Mouse (Mus musculus) heart, embryonic 16.5 days (tissue): ENCODE measurements around the gene Pak3. TPM values are rescaled to one million over a fixed set of nuclear protein-coding genes. Genes with fewer than 3 reads are reported as not detected.

Experiments
- ATAC-seq: fragments of 200-750 bp; cut with Nextera tagmentation; replicated peaks from 2 replicates; pipeline ENCODE4 v1.8.0; 2017; ENCODE audit warnings: moderate number of reproducible peaks; ENCODE audit not compliant: insufficient read depth, low FRiP score; ENCODE audit errors: extremely low read depth
- H3K27ac ChIP-seq: fragments of 300-500 bp; sonication (generic); 2 replicates; pipeline ENCODE4 v1.5.1; 2014; ENCODE audit warnings: mild to moderate bottlenecking, low read length, control low read depth, moderate library complexity
- H3K27me3 ChIP-seq: fragments of 300-500 bp; sonication (generic); 2 replicates; pipeline ENCODE4 v1.6.1; 2014; ENCODE audit warnings: low read length, mixed read lengths; ENCODE audit not compliant: control insufficient read depth, insufficient read depth
- H3K36me3 ChIP-seq: fragments of 300-500 bp; sonication (generic); 2 replicates; pipeline ENCODE4 v1.6.1; 2014; ENCODE audit not compliant: control insufficient read depth, insufficient read depth
- H3K4me1 ChIP-seq: fragments of 300-500 bp; sonication (generic); 2 replicates; pipeline ENCODE4 v1.6.1; 2014; ENCODE audit warnings: low read length, mixed read lengths; ENCODE audit not compliant: control insufficient read depth, insufficient read depth
- H3K4me2 ChIP-seq: fragments of 300-500 bp; sonication (generic); 2 replicates; pipeline ENCODE4 v1.6.1; 2014; ENCODE audit warnings: low read depth, mild to moderate bottlenecking, control low read depth, low read length
- H3K4me3 ChIP-seq: fragments of 300-500 bp; sonication (generic); 2 replicates; pipeline ENCODE4 v1.5.1; 2014; ENCODE audit warnings: mild to moderate bottlenecking, control low read depth, low read length
- H3K9ac ChIP-seq: fragments of 300-500 bp; sonication (generic); 2 replicates; pipeline ENCODE4 v1.6.1; 2014; ENCODE audit warnings: low read length, control low read depth
- H3K9me3 ChIP-seq: fragments of 300-500 bp; sonication (generic); replicated peaks from 2 replicates; pipeline ENCODE4 v1.6.1; 2016; ENCODE audit warnings: low read length; ENCODE audit not compliant: control insufficient read depth
- WGBS: fragments of 180-500 bp; shearing (Covaris S2); extraction: QIAGEN DNeasy Blood & Tissue Kit; methylation state at CpG from one replicate; pipeline ENCODE4 v1.1.7; 2014; 5-methylcytosine and 5-hydroxymethylcytosine counted together
- polyA plus RNA-seq: library from polyadenylated mRNA; unstranded; fragments of >200 nt; fragmentation: Nextera tagmentation; extraction: Ambion mirVana; gene quantifications from 2 replicates; pipeline ENCODE4 v1.2.1, GENCODE M21; 2015

Gene Pak3
- polyA plus RNA-seq, 1 experiment from 2014 or later: 7.9 TPM

- no peaks in the 10 kb centered on the region for H3K4me1 ChIP-seq
- ATAC-seq: no peak
- H3K9me3 ChIP-seq: no peaks in the 10 kb centered on the region
- H3K27ac ChIP-seq: no peak overlapping the region
- H3K4me3 ChIP-seq: no peak overlapping the region
- no peak overlapping the region for H3K4me2 ChIP-seq
- no peak overlapping the region for H3K9ac ChIP-seq
- no peaks in the 10 kb centered on the region for H3K36me3 ChIP-seq
- no peaks in the 10 kb centered on the region for H3K27me3 ChIP-seq
- WGBS: 75% methylated on average over 3 of the region's 3 CpGs
These were observed 207.0 kb downstream of the Pak3 start for GRCm38 (mm10) chrX:143725411-143725810.

GRCm38 (mm10) chrX:143736035-143736434, 217.6 kb downstream of the Pak3 start:
- Histone ChIP-seq H3K9ac (no peak overlapping the region), H3K4me1 (no peaks in the 10 kb centered on the region), H3K36me3 (no peaks in the 10 kb centered on the region), H3K27me3 (no peaks in the 10 kb centered on the region), H3K9me3 (no peaks in the 10 kb centered on the region), H3K4me2 (no peak overlapping the region), H3K4me3 (no peak overlapping the region), H3K27ac (no peak overlapping the region)
- no peak for ATAC-seq
- 38% methylated on average over 4 of the region's 4 CpGs for whole genome bisulfite sequencing

DNA sequence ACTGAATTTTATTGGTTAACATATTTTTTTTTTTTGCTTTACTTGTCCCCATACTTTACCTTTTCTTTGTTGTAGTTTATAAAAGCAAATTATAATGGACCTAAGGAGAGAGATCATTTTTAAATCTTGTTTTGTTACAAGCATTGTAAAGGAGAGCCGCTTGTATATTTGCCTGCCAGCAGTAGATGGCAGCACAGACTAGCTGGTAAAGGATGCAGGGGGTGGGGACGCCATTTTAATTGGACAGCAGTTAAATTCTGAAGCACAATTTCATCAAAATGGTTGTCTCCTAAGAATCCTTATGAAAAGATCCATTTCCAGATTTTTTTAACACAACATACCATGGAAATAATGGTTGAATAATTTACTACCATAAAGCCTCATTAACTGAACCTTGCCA, 220.8 kb downstream of the Pak3 start:
- no peak for ATAC-seq
- WGBS: 13% methylated on average over 2 of the region's 2 CpGs
- H3K9me3 ChIP-seq: no peaks in the 10 kb centered on the region
- no peaks in the 10 kb centered on the region for H3K4me1 ChIP-seq
- no peaks in the 10 kb centered on the region for H3K27me3 ChIP-seq
- H3K27ac ChIP-seq: no peak overlapping the region
- no peak overlapping the region for H3K4me3 ChIP-seq
- H3K4me2 ChIP-seq: no peak overlapping the region
- no peaks in the 10 kb centered on the region for H3K36me3 ChIP-seq
- no peak overlapping the region for H3K9ac ChIP-seq

- Histone ChIP-seq H3K9me3 (no peaks in the 10 kb centered on the region), H3K4me2 (no peak overlapping the region), H3K4me3 (no peak overlapping the region), H3K9ac (no peak overlapping the region), H3K27me3 (no peaks in the 10 kb centered on the region), H3K4me1 (no peaks in the 10 kb centered on the region), H3K36me3 (no peaks in the 10 kb centered on the region), H3K27ac (no peak overlapping the region)
- WGBS: 63% methylated on average over 3 of the region's 3 CpGs
- no peak for ATAC-seq
These were observed 244.2 kb downstream of the Pak3 start for GRCm38 (mm10) chrX:143762556-143762955.

DNA sequence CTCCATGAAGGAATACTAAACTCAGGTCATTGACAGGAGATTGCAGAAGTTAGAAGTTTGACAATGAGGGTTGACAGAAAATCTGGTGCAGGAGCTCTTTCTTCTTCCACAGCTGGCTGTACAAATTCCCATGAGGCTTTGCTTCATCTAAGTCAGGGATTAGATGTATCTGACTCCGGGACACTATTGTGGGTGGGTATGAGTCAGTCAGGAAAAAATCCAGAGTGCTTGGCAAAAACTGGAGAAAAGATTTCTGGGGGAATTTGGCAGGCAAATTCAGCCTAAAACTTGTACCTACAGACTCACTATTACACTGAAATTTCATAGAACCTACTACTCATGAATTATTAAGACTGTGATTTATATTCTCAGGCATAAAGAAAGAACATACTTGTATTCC, 297.6 kb downstream of the Pak3 start:
- Histone ChIP-seq H3K9me3 (no peaks in the 10 kb centered on the region), H3K4me2 (no peak overlapping the region), H3K4me3 (no peak overlapping the region), H3K27ac (no peak overlapping the region), H3K27me3 (no peaks in the 10 kb centered on the region), H3K36me3 (no peaks in the 10 kb centered on the region), H3K4me1 (no peaks in the 10 kb centered on the region), H3K9ac (no peak overlapping the region)
- no peak for ATAC-seq
- 59% methylated on average over 1 of the region's 1 CpGs for WGBS

DNA sequence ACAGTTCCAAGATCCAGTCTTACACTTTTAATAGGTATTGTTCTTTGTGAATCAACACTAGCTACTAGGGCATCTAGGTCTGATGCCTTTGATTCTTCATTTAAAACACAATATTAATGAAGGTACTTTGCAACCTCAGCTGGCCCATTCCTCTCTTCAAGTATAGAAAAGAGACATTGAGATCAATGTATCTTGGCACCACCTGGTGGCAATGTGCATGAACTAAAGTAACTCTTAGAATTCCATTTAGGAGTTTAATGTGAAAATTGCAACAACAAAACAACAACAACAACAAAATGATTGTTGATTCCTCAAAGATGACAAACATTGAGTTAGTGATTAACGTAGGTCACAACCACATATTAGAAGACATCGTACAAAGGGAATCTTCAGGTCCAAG, 300.6 kb downstream of the Pak3 start:
- H3K4me1 ChIP-seq: no peaks in the 10 kb centered on the region
- 88% methylated on average over 2 of the region's 2 CpGs for WGBS
- H3K27me3 ChIP-seq: no peaks in the 10 kb centered on the region
- no peaks in the 10 kb centered on the region for H3K9me3 ChIP-seq
- no peak overlapping the region for H3K27ac ChIP-seq
- no peak overlapping the region for H3K4me3 ChIP-seq
- H3K9ac ChIP-seq: no peak overlapping the region
- no peak overlapping the region for H3K4me2 ChIP-seq
- H3K36me3 ChIP-seq: no peaks in the 10 kb centered on the region
- no peak for ATAC-seq

DNA sequence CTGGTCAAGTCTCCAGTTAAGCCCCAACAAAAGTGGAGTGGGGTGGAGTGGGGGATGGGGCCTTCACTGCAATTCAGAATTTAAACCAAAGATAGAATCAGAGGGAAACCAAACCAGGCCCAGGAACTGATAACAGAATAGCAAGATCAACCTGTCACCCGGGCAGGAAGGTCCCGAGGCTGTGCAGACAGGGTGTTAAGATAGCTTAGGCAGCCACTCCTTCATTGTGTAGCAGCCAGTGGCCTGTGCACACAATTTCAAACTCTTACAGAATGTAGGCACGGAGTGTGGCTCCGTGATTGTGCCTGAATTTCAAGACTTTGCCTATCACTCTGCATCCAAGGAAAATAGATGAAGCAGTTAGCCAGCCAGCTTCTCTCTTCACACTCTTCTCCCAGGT, 308.1 kb downstream of the Pak3 start:
- H3K4me1 ChIP-seq: no peaks in the 10 kb centered on the region
- no peak for ATAC-seq
- H3K27me3 ChIP-seq: no peaks in the 10 kb centered on the region
- peak overlapping the region; percentile 49 for H3K4me3 ChIP-seq
- H3K27ac ChIP-seq: peak overlapping the region; percentile 46
- H3K36me3 ChIP-seq: no peaks in the 10 kb centered on the region
- WGBS: 20% methylated on average over 4 of the region's 4 CpGs
- H3K4me2 ChIP-seq: peak overlapping the region; percentile 61
- peak overlapping the region; percentile 59 for H3K9ac ChIP-seq
- H3K9me3 ChIP-seq: no peaks in the 10 kb centered on the region

GRCm38 (mm10) chrX:143827212-143827611, 308.8 kb downstream of the Pak3 start, which contains the start of gene Capn6:
TSS of gene Capn6 (minus strand) at chrX:143827414.
- no peaks in the 10 kb centered on the region for H3K4me1 ChIP-seq
- no peaks in the 10 kb centered on the region for H3K9me3 ChIP-seq
- H3K4me3 ChIP-seq: peak within 1 kb of the TSS; percentile 49
- 26% methylated on average over 4 of the region's 4 CpGs for WGBS
- peak within 1 kb of the TSS; percentile 61 for H3K4me2 ChIP-seq
- H3K9ac ChIP-seq: peak within 1 kb of the TSS; percentile 59
- no peaks in the 10 kb centered on the region for H3K36me3 ChIP-seq
- H3K27ac ChIP-seq: peak within 1 kb of the TSS; percentile 46
- ATAC-seq: no peak; the same call in 1 of the 2 replicates
- no peaks in the 10 kb centered on the region for H3K27me3 ChIP-seq

DNA sequence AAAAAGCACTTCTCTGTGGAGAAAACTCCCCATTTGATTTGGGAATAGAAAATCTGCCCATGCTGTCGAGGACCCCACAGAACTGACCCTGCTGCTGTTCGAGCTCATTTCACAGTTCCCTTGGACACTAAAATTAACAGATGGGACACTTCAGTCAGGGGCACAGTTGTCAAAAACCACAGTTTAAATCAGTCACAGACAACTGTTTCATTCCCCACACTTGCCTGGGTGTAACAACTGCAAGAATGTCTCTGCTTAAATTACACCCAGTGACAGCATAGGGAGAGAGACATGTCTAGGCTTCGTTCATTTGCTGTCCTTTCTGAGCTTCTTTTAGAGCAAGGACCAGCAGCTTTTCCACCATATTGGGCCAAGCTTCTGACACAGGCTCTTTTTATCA, 328.2 kb downstream of the Pak3 start:
- ATAC-seq: no peak
- Histone ChIP-seq H3K27me3 (no peaks in the 10 kb centered on the region), H3K4me3 (no peak overlapping the region), H3K9me3 (no peaks in the 10 kb centered on the region), H3K27ac (no peak overlapping the region), H3K4me1 (no peaks in the 10 kb centered on the region), H3K4me2 (no peak overlapping the region), H3K36me3 (no peaks in the 10 kb centered on the region), H3K9ac (no peak overlapping the region)
- 70% methylated on average over 3 of the region's 3 CpGs for WGBS
